Mouse (Mus musculus): ENCODE data around the gene Adamts10. TPM values are rescaled to one million over a fixed set of nuclear protein-coding genes. Genes with fewer than 3 reads are reported as not detected.

Gene Adamts10
- 49.4 and 63.8 TPM in 2 replicates for total RNA-seq (2017)

- peak; percentile 90 to 91 for ATAC-seq (replicated peaks in 1 of 2; ENCODE audit: insufficient read depth in 1 of 2, low FRiP score in 2 of 2, low TSS enrichment in 1 of 2, low read depth in 1 of 2, poor library complexity in 2 of 2, severe bottlenecking in 2 of 2)
Observed at GRCm38 (mm10) chr17:33523918-33524755, at the start of gene Adamts10. Adamts10 (plus strand) TSS chr17:33524204.

- peak; percentile 96 to 98 for ATAC-seq (replicated peaks in 1 of 2; ENCODE audit: insufficient read depth in 1 of 2, low FRiP score in 2 of 2, low TSS enrichment in 1 of 2, low read depth in 1 of 2, poor library complexity in 2 of 2, severe bottlenecking in 2 of 2)
Observed at GRCm38 (mm10) chr17:33484020-33484419, 40.0 kb upstream of the Adamts10 start.

- no peak for ATAC-seq (replicated peaks in 1 of 2; ENCODE audit: insufficient read depth in 1 of 2, low FRiP score in 2 of 2, low TSS enrichment in 1 of 2, low read depth in 1 of 2, poor library complexity in 2 of 2, severe bottlenecking in 2 of 2)
Observed at GRCm38 (mm10) chr17:33487211-33487610, 36.8 kb upstream of the Adamts10 start.

- ATAC-seq (replicated peaks in 1 of 2; ENCODE audit: insufficient read depth in 1 of 2, low FRiP score in 2 of 2, low TSS enrichment in 1 of 2, low read depth in 1 of 2, poor library complexity in 2 of 2, severe bottlenecking in 2 of 2): no peak
Observed at GRCm38 (mm10) chr17:33487652-33488051, 36.4 kb upstream of the Adamts10 start.

- ATAC-seq (replicated peaks in 1 of 2; ENCODE audit: insufficient read depth in 1 of 2, low FRiP score in 2 of 2, low TSS enrichment in 1 of 2, low read depth in 1 of 2, poor library complexity in 2 of 2, severe bottlenecking in 2 of 2): no peak
Observed at GRCm38 (mm10) chr17:33491371-33491770, 32.6 kb upstream of the Adamts10 start.

GRCm38 (mm10) chr17:33493065-33493464 lies 30.9 kb upstream of the Adamts10 start:
- peak; percentile 67 to 90 for ATAC-seq (replicated peaks in 1 of 2; ENCODE audit: insufficient read depth in 1 of 2, low FRiP score in 2 of 2, low TSS enrichment in 1 of 2, low read depth in 1 of 2, poor library complexity in 2 of 2, severe bottlenecking in 2 of 2)

- no peak for ATAC-seq (replicated peaks in 1 of 2; ENCODE audit: insufficient read depth in 1 of 2, low FRiP score in 2 of 2, low TSS enrichment in 1 of 2, low read depth in 1 of 2, poor library complexity in 2 of 2, severe bottlenecking in 2 of 2)
Observed at GRCm38 (mm10) chr17:33494586-33494985, 29.4 kb upstream of the Adamts10 start.

- ATAC-seq (replicated peaks in 1 of 2; ENCODE audit: insufficient read depth in 1 of 2, low FRiP score in 2 of 2, low TSS enrichment in 1 of 2, low read depth in 1 of 2, poor library complexity in 2 of 2, severe bottlenecking in 2 of 2): no peak
Observed at GRCm38 (mm10) chr17:33498918-33499317, 25.1 kb upstream of the Adamts10 start.

- no peak for ATAC-seq (replicated peaks in 1 of 2; ENCODE audit: insufficient read depth in 1 of 2, low FRiP score in 2 of 2, low TSS enrichment in 1 of 2, low read depth in 1 of 2, poor library complexity in 2 of 2, severe bottlenecking in 2 of 2)
Observed at GRCm38 (mm10) chr17:33508386-33508785, 15.6 kb upstream of the Adamts10 start.

- ATAC-seq (replicated peaks in 1 of 2; ENCODE audit: insufficient read depth in 1 of 2, low FRiP score in 2 of 2, low TSS enrichment in 1 of 2, low read depth in 1 of 2, poor library complexity in 2 of 2, severe bottlenecking in 2 of 2): no peak
Observed at GRCm38 (mm10) chr17:33510172-33510571, 13.8 kb upstream of the Adamts10 start.

- ATAC-seq (replicated peaks in 1 of 2; ENCODE audit: insufficient read depth in 1 of 2, low FRiP score in 2 of 2, low TSS enrichment in 1 of 2, low read depth in 1 of 2, poor library complexity in 2 of 2, severe bottlenecking in 2 of 2): no peak
Observed at GRCm38 (mm10) chr17:33512441-33513415, 11.3 kb upstream of the Adamts10 start.

GRCm38 (mm10) chr17:33513874-33514273 lies 10.1 kb upstream of the Adamts10 start:
- ATAC-seq (replicated peaks in 1 of 2; ENCODE audit: insufficient read depth in 1 of 2, low FRiP score in 2 of 2, low TSS enrichment in 1 of 2, low read depth in 1 of 2, poor library complexity in 2 of 2, severe bottlenecking in 2 of 2): no peak

GRCm38 (mm10) chr17:33520366-33520765 lies 3.6 kb upstream of the Adamts10 start:
- no peak for ATAC-seq (replicated peaks in 1 of 2; ENCODE audit: insufficient read depth in 1 of 2, low FRiP score in 2 of 2, low TSS enrichment in 1 of 2, low read depth in 1 of 2, poor library complexity in 2 of 2, severe bottlenecking in 2 of 2)

- no peak for ATAC-seq (replicated peaks in 1 of 2; ENCODE audit: insufficient read depth in 1 of 2, low FRiP score in 2 of 2, low TSS enrichment in 1 of 2, low read depth in 1 of 2, poor library complexity in 2 of 2, severe bottlenecking in 2 of 2)
Observed at GRCm38 (mm10) chr17:33523431-33523917, 530 bp upstream of the Adamts10 start.

- ATAC-seq (replicated peaks in 1 of 2; ENCODE audit: insufficient read depth in 1 of 2, low FRiP score in 2 of 2, low TSS enrichment in 1 of 2, low read depth in 1 of 2, poor library complexity in 2 of 2, severe bottlenecking in 2 of 2): peak; percentile 15 to 33; a peak in 3 of 4 replicates
Observed at GRCm38 (mm10) chr17:33524806-33525373, 886 bp downstream of the Adamts10 start.

- no peak for ATAC-seq (replicated peaks in 1 of 2; ENCODE audit: insufficient read depth in 1 of 2, low FRiP score in 2 of 2, low TSS enrichment in 1 of 2, low read depth in 1 of 2, poor library complexity in 2 of 2, severe bottlenecking in 2 of 2)
Observed at GRCm38 (mm10) chr17:33526506-33526905, 2.5 kb downstream of the Adamts10 start.

- peak in 1 of 2 experiments; percentile 39; a peak in 1 of 4 replicates for ATAC-seq (replicated peaks in 1 of 2; ENCODE audit: insufficient read depth in 1 of 2, low FRiP score in 2 of 2, low TSS enrichment in 1 of 2, low read depth in 1 of 2, poor library complexity in 2 of 2, severe bottlenecking in 2 of 2)
Observed at GRCm38 (mm10) chr17:33539106-33539675, 15.2 kb downstream of the Adamts10 start.
